Mouse (Mus musculus) c-Kit-negative CD71-positive TER-119-positive erythroid progenitor cells, embryonic 14.5 days (primary cell): ENCODE measurements around the gene Ier5l.

Experiments used
- DNase-seq: peaks from one replicate; pipeline ENCODE4 v3.0.0-alpha.2; 2013; ENCODE audit warnings: low read depth, low spot score

Gene Ier5l

GRCm38 (mm10) chr2:30441518-30442497 lies 32.2 kb downstream of the Ier5l start:
- DNase-seq = no peak

DNA sequence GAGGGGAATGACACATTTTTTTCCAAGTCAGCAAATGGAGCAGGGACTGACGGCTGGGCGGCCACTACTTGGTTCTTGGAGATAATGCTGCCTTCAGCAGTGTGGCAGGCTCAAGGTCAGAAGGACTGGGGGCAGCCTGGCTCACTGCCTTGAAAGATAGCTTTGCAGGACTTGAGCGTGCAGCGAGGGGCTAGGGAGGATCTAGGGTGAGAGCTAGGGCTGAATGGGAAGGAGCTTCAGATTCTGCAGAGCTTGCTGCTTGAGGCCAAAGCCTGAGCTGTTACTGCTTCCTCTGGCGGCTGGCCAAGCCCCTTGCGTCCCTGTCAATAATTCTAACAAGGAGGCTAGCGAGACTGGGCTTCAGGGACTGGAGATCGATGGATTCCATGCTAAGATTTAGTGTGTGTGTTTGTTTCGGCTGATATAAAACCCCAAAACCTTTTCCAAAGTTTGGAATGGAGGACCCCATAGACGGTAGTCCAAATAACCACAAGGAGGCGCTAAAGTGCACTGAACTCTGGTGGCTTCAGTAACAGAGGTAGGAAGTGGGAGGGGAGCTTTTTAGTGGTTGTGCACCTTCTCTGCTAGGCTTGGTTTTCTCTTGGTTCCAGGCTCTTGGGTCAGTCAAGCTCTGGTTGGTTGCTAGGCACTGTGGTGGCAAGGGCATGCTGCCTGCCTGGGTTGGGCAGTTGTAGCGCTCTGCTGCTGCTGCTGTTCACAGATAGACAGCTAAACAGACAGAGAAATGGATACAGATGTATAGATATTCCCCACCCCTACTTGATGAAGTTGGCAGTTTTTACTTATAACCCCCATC lies 33.1 kb downstream of the Ier5l start:
- peak; percentile 39 for DNase-seq

- no peak for DNase-seq
These were observed 33.8 kb downstream of the Ier5l start for GRCm38 (mm10) chr2:30440211-30440700.

- no peak for DNase-seq
These were observed 34.4 kb downstream of the Ier5l start for GRCm38 (mm10) chr2:30439631-30440030.

DNA sequence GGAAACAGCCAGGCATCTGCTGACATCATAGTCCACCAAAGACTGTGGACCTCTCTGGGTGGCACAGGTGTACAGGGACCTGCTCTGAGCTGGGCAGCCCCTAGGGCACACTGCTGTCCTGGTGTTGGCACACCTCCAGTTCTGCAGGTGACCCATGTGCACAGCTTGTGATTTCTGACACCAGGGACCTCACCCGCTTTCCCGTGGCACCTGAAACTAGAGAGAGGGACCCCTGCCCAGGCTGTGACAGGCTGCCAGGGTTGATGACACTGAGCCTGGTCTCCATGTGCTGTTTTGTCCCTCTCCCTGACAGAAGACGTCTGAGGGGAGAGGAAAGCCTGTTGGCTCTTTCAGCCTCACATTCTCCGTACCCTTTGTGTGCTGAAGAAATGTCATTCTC lies 36.2 kb downstream of the Ier5l start:
- DNase-seq = no peak

DNA sequence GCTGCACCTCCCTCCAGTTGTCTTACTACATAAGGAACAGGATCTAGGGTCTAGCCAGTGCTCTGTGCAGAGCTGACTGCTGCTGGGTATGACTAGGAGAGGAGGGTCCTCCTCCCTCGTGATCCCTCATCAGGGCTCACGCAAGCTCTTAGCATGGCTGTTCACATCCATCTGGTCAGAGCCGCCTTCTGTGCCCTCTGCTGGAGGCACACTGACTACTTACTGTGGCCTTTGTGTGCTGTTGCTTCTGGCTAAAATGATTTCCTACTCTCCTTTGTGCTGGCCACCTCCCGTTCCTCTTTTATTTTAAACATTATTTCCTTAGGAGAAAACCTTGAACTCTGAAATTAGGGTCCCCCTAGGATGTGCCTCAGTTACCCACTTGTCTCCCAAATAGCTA lies 37.2 kb downstream of the Ier5l start:
- no peak for DNase-seq

- no peak for DNase-seq
These were observed 37.9 kb downstream of the Ier5l start for GRCm38 (mm10) chr2:30436156-30436545.

GRCm38 (mm10) chr2:30435326-30436155 lies 38.5 kb downstream of the Ier5l start:
- DNase-seq = peak; percentile 70

DNA sequence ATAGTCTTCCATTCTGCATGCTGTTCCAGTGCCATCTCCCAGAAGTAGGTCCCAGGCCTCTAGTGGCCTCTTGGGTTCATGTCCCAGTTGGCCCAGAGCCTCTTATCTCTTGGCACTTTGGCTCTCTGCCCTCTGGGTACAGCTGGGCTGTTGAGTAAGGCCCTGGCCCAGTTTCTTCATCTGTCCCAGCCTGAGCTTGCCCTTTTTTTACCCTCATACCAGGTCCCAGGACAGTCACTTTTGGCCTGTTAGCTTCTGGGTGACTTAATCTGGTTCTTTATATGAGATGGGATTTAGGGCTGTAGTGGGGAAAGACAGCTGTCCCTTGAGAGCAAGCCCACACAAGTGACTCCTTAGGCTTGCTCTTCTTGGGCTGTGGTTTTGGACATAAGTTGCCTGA lies 44.9 kb downstream of the Ier5l start:
- no peak for DNase-seq
